Comparison of ENCODE assay signal across 28 mouse cellular contexts in genomic region chr3:69953674-69954329, GRCm38 (mm10). TPM values are rescaled to one million over a fixed set of nuclear protein-coding genes. Genes with fewer than 3 reads are reported as not detected.
DNase-seq lines count a peak whose midpoint lies in the region.
"Had no signal": no experiment of that assay in that cellular context is flagged by ENCODE, and none has a peak within 500 bp of the region (broad histone marks: within the 10 kb centered on the region; RNA-seq: fewer than 3 reads in every experiment).

No protein-coding gene starts in this region.

- peak; percentile 14 to 45 for DNase-seq in frontal cortex, adult 2 months (ENCODE audit: extremely low spot score in 1 of 2, low spot score in 1 of 2)
- DNase-seq in frontal cortex, postnatal 14 days (ENCODE audit: low spot score in 2 of 2) = no peak
- DNase-seq in retina, postnatal 1 day = peak; percentile 12
- no peak for DNase-seq in retina, embryonic 14.5 days (ENCODE audit: low spot score)
- DNase-seq in fat pad, adult 2 months (ENCODE audit: extremely low read depth, low read depth, low spot score) = peak; percentile 5
- DNase-seq in testis, postnatal 10 days (ENCODE audit: low spot score) = no peak
- no peak for DNase-seq in gastrocnemius, postnatal 10 days
- DNase-seq: adrenal gland, adult 2 months; cerebellum, postnatal 10 days; heart, postnatal 10 days; kidney, postnatal 4 days; liver, embryonic 13.5 days; lung, embryonic 14.5 days; lung, postnatal 36 days; spleen, adult 18-20 months; thymus, adult 18-20 months had no signal

RNA-seq across cellular contexts. Expression of gene Otol1, which starts 53.6 kb away (rescaled TPM):
- not detected in 2 replicates for polyA plus RNA-seq in frontal cortex, adult 2 months (2012; rRNA removed)
- total RNA-seq in gastrocnemius, postnatal 10 days (2021) = not detected
- total RNA-seq: adrenal gland, adult 2 months; gastrocnemius, adult 18-20 months; heart, postnatal 10 days; layer of hippocampus, postnatal 14 days; megakaryocyte-erythroid progenitor cell, adult 5-6 weeks; monocyte, adult 5-6 weeks had no signal
- polyA plus RNA-seq: adrenal gland, adult 2 months; gonadal fat pad, adult 2 months; heart, embryonic 11.5 days; hindbrain, embryonic 15.5 days; intestine, postnatal 0 days; kidney, embryonic 15.5 days; limb, embryonic 12.5 days; liver, embryonic 13.5 days; lung, embryonic 14.5 days; neural tube, embryonic 11.5 days; urinary bladder, adult 2 months had no signal

Comparison
In these comparisons a context has a peak if more than half of its experiments do, and no peak if none do; other contexts are left out.
1. DNase-seq: peak in frontal cortex, adult 2 months (2 of 2), retina, postnatal 1 day (single experiment) and fat pad, adult 2 months (single experiment); none in frontal cortex, postnatal 14 days (0 of 2), retina, embryonic 14.5 days (single experiment), testis, postnatal 10 days (single experiment) and gastrocnemius, postnatal 10 days (single experiment).